Mouse (Mus musculus) stomach, postnatal 0 days (tissue): ENCODE results near the gene Cryab.

Experiments used
- CTCF ChIP-seq: IDR thresholded peaks from 2 replicates; pipeline ENCODE4 v1.5.1; 2016; ENCODE audit warnings: antibody characterized with exemption, low read depth, mild to moderate bottlenecking, moderate library complexity
- EP300 ChIP-seq: optimal IDR thresholded peaks from 2 replicates; pipeline ENCODE3; 2016; ENCODE audit warnings: antibody characterized with exemption

DNA sequence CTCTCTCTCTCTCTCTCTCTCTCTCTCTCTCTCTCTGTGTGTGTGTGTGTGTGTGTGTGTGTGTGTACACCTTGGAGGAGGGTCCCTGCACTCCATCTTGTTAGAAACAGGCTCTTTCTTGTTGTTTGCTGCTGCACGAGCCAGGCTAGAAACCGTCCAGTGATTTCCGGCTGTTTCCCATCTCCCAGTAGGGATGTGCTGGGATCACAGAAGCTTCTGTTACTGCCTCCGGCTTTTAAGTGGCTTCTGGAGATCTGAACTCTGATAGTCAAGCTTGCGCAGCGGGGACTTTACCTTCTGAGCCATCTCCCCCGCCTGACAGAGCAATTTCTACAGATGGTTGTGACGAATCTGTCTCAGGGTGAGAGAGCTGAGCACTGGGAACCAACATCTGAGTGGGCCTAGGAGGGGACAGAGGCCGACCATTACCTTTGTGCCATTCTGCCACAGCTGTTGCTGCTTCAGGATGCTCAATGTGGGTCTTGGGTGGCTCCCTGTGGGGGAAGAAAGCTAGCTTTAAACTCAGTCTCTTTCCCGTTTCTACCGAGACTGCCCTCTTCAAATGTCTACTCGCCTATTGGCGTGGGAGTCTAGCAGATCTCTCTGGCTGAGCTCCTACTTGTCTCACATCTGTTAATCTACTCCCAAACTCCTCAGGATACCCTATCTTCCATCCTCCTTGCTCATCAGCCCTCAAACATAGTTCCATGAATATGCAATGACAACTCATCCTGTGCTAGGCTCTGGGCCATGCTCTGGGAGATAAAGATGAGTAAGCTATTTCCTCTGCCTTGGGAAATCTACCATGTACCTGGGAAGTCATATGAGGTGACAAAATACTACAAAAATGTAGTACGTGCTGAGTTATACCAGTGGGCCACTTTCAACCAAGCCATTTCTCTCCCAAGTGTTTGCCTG is 10.0 kb upstream of the Cryab start:
- TF ChIP-seq CTCF (no peak), EP300 (no peak)
